Mouse (Mus musculus): Measurements from ENCODE around the gene Naa80. TPM values are rescaled to one million over a fixed set of nuclear protein-coding genes. Genes with fewer than 3 reads are reported as not detected.
A peak's percentile ranks its signal among the peaks of the same experiment; 100 is the strongest.
"Not testable (repeated sequence)": the region's sequence is repeated elsewhere in the genome, so short reads cannot be mapped to it uniquely, and the experiment has no call there.

The Naa80 gene
- total and polyA plus RNA-seq, 3 experiments = 15.9 to 111 (median 19.2) TPM

DNA sequence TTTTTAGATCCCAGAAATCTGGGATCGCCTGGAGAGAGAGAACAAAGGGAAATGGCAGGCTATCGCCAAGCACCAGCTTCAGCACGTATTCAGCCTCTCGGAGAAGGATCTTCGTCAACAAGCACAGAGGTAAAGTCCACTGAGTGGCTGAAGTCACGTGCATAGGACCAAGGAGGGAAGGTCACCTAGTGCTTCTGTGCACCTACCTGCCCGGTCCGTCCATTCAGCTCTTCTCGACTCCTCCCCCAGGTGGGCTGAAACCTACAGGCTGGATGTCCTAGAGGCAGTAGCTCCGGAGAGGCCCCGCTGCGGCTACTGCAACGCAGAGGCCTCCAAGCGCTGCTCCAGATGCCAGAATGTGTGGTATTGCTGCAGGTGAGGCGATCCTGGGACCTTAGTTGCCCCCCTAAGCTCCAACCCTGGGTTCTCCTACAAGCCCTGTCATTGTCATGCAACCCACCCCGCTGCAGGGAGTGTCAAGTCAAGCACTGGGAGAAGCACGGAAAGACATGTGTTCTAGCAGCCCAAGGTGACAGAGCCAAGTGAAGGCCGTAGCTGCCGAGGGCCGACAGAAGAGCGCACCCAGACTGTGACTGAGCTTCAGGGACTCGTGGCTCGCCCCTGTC lies 28.1 kb upstream of the Naa80 start:
- DNase-seq = no peak

DNA sequence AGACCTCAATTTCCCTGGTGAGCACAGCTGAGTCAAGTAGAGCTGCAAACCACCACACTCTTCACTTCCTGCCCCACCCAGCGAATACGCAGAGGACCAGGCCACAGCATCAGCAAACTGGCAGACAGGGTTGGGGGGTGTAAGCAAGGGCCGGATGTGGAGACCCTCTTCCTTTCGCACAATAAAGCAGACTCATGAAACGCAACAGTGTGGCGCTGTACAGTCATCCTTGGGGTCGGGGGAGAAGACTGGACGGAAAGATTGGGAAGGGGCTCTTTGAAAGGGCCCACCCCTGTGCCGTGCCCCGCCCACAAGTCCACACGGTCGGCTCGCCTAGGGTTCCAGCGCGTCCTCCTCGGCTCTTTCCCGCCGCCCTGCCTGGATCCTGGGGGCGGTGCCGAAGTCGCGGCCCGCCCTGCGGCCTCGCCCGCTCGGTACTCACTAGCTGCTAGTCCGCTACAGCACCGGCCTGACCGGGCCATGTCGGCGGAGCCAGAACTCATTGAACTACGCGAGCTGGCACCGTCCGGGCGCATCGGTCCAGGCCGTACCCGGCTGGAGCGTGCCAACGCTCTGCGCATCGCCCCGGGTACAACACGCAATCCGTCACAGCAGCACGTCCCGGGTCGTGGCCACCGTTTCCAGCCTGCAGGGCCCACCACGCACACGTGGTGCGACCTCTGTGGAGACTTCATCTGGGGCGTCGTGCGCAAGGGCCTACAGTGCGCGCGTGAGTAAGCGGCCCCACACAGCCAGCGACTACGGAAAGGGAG lies 27.4 kb upstream of the Naa80 start, which contains the start of gene Rassf1:
Gene Rassf1, plus strand, starts transcription at position 439 of the 773 bp plus-strand sequence.
- DNase-seq = peak; percentile 85

DNA sequence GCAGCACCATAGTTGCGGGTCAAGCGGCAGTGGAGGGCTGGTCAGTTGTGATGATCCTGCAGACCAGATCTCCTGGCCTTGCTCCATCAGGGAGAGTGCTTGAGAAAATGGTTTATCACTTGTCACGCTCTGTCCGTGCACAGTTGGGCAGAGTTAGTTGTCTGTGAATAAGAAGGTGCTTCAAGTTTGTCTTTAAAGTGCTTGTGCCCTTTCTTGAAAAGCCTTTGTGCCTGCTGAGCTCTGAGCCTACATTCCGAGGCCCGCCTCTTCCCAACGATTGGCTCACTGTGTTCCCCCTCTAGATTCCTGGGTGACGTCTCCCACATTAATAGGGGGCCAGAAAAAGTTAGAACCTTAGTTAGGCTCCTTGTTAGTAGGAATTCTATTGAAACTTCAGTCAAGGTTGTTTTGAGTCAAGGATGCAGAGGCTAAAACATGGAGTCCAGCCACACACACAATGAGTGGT lies 26.8 kb upstream of the Naa80 start:
- DNase-seq = no peak

DNA sequence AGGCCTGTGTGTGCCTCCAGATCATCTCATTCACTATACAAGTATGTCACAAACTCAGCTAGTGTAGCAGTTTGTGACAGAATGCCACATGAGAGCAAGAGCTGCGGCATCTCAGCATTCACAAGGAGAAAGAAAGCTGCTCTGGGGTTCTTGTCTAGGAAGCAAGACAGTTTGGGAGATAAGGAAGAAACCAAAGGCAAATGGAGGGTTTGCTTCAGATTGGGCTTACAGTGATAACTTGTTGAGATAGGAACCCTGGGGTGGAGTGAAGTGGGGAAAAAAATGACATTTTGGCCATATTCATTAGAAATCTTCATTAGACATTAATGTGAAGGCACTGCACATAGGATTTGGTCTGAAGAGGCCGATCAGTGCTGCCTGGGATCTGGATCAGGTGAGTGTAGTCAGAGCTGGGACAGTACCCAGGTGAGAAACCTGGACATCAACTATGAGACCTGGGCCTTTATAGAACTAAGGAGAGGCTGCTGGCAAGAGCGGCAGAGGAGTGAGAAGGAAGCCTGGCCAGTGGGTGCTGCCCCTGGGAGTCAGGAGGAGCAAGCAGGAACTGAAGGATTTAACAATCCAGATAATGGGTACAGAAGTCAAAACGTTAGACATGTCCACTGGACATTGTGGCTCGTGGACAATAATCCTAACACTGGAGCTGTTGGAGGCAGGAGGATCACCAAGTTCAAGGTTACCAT lies 25.8 kb upstream of the Naa80 start:
- no peak for DNase-seq

DNA sequence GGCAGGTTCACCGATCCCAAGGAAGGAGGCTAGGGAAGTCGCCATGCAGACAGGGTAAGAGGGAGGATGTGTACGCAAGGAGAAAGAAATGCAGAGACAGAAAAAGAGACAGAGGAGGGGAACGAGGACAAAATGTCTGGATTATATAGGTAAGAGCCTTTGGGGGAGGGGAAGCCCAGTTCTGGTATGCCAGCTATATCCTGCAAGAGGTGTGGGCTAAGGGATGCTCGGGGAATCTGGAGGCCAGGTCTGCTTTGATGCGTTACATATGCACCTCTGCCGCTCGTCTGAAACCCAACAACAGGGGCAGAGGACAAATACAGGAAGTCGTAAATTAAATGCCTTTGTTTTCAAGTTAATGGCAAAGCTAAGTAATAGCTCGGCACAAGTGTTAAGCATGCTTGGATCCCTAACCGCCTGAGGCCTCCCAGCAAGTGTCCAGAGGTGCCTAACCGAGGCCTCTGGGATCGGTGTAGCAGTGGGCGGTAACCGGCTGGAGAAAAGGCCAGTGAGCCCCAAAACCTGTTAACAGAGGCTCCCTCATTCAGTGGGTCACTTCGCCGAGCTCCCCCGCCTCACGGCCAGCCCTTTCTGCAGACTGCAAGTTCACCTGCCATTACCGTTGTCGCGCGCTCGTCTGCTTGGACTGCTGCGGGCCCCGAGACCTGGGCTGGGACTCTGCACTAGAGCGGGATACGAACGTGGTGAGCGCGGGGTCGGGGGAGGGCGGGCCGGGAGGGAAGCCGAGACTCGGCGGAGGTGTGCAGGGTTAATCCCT lies 25.0 kb upstream of the Naa80 start:
- DNase-seq = peak; percentile 64

DNA sequence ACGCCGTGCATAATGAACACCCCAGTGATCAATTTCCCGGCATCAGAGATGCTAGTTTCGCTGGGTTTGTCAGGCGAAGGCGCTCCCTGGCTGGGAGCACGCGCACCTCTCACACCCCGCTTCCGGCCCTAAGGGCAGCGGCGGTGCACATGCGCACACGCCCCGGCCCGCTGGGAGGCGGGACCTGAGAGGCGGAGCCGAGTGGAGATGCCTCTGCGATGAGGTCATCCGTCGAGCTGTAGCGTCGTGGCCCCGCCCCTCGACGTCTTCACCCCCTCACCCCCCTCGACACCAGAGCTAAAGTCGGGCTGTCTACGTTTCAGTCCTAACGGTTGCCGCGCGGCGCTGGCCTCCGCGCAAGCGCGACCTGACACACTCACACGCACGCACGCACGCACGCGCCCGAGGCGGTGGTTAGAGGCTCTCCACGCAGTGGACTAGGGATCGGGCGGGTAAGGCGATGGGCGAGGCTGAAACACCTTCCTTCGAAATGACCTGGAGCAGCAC lies 24.3 kb upstream of the Naa80 start:
- peak; percentile 97 for DNase-seq

DNA sequence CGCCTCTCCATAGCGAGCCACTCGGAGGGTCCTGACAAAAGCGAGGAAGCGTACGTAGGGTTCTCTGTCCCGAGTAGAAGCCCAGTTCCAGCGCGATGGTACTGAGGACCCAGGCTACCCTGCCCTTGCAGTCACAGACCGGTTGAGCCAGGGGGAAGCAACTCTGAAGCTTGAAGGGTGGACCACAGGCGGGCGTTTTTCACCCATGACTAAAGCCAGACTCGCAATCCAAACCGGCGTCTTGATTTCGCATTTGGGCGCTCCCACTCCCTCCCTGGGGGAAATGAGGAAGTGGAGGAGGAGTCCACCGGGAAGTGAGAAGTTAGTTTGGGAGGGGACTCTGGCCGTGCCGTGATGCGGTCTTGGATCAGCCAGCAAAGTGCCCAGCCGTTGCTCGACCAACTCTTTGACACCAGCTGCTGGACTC lies 23.6 kb upstream of the Naa80 start:
- peak; percentile 77 for DNase-seq

DNA sequence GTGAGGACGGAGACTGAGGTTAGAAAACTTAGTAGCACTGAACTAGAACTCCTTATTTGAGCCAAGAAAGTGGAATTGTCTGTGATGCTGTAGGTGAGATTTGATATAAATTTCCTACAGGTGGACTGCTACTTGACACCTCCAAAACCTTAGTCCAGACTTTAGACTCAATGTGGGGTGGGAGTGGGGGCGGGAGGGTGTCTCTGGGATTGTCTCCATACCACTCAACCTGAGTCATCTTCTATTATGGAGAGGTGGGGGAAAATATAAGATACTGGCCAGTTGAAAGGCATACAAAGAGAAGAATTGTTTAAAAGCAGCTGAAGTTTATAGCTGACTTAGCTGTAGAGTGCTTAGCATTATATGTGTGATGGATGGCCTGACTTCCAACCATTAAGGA lies 23.0 kb upstream of the Naa80 start:
- no peak for DNase-seq

DNA sequence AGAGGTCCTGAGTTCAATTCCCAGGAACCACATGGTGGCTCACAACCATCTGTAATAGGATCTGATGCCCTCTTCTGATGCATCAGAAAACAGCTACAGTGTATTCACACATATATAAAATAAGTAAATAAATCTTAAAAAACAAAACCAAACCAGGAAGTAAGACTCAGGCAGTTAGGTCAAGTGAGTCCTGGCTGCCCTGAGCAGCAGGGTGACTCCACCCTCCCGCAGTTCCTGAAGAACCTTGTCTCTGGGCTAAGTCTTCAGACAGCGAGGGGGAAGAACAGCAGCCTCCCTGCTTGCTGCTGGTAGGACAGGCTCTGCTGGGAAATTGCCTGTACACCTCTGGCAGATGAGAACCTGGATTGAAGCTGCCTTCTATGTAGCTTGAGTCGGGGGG lies 22.3 kb upstream of the Naa80 start:
- DNase-seq = no peak

DNA sequence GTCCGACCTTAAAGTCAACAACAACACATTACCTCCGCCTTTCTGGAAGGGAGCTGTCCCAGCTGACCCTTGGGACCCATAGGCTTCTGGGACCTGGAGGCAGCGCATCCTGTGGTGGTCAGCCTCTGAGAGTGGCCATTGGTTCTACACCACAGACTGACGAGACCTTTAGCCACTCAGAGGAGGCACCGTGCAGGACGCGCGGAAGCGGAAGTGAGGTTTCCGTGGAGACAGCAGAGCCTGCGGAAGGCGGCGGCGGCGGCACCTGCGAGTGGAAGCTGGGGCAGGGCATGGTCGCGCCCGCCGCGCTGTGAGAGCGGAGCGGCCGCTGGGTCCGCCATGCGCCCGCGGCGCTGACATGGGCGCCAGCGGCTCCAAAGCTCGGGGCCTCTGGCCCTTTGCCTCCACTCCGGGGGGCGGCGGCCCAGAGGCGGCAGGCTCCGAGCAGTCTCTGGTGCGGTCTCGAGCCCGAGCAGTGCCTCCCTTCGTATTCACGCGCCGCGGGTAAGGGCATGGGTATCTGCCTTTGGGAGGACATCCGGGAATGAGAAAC lies 15.6 kb upstream of the Naa80 start, which contains the start of gene Tusc2:
Gene Tusc2, plus strand, starts transcription at position 227 of the 553 bp plus-strand sequence.
- DNase-seq = peak; percentile 97

DNA sequence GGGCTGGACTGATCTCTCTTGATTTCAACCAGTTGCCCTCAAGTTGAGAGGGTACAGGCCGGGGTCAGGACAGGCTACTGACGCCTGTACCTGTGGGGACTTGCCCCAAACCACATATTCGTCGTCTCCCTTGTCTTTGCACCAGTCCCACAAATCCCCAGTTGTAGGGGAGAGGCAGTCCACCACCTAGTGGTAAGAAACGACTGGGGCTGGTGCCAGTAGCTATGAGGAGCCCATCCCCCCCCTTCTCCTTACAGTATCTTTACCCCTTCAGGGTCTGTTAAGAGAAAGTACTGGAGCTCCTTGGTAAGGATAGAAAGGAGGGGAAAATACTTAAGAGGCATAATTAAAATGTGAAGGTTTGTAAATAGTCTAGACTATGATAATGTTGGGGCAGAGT lies 13.1 kb upstream of the Naa80 start:
- not testable (repeated sequence) for DNase-seq

DNA sequence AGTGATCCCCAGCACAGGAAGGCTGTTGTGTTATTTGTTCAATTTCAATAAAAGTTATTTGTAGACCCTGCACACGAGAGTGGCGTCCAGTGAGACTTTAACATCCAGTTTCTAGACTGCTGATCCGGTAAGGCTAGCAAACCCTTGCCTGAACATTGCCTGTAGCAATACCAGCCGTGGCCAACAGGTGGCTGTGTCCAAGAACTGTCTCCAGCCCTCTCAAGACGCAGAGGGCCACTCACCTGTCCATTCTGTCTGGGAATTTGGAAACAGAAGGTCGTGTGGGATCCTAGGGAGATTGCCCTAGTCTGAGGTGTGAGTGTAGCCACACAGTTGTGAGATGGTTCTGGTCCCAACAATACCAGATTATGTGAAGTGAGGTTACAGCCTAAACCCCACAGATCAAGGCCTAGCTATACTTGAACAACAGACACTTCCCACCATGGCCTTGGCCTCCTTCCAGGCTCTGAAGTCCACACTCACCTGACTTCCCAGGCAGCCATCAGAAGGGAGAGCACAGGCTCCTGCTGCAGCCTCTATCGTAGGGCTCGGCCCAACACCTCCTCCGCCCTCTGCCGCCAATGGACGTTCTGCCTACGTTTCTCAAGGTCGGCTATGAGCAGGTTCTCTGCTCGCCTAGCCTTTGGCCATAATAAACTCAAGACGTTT lies 12.5 kb upstream of the Naa80 start:
- DNase-seq = peak; percentile 88

DNA sequence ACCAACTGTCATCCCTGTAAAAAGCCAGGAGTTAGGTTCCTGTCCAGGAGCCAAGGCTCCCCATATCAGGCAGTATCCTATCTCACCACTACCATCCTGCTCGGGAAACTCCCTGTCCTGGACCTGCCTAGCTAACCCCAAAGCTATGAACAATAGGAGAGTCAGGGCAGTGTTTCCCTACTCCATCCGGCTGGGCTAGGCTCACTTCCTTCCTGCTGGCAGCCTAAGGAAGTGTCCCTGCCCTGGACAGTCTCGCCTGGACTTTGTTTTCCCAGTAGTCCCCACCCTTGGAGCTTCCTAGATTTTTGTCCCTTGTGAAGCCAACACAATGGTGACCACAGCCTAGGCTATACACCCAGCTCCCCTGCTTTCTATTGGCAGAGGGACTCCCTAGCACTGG lies 11.8 kb upstream of the Naa80 start:
- DNase-seq = peak; percentile 61

DNA sequence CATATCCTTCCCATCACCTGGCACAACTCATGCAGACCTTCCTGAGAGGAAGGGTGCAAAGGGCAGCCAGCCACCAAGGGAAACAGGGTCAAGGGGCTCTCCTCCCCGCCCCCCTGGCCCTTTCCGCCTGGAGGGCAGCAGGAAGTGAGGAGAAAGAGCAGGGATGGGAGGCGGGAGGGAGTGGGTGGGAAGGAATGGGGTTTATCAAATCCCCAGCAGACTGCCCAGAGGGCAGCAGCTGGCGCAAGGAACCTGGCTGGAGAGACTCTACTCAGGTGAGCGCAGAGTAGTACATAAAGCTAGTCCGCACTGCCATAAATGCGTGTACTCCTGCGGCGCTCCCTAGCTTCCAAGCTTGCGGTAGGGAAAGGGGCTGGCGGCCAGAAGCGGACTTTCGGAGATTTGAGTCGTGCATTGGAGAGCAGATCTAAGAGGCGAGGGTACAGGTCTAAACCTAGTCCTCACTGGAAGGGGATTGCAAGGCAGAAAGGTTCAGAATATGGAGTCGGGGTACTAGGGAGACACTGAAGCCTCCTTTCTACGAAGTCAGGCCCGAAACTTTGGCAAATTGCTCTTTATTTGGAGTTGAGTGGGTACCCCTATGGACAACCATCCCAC lies 10.9 kb upstream of the Naa80 start, which contains the start of gene Hyal2:
Gene Hyal2, plus strand, starts transcription at position 244 of the 618 bp plus-strand sequence.
- DNase-seq = peak; percentile 76

DNA sequence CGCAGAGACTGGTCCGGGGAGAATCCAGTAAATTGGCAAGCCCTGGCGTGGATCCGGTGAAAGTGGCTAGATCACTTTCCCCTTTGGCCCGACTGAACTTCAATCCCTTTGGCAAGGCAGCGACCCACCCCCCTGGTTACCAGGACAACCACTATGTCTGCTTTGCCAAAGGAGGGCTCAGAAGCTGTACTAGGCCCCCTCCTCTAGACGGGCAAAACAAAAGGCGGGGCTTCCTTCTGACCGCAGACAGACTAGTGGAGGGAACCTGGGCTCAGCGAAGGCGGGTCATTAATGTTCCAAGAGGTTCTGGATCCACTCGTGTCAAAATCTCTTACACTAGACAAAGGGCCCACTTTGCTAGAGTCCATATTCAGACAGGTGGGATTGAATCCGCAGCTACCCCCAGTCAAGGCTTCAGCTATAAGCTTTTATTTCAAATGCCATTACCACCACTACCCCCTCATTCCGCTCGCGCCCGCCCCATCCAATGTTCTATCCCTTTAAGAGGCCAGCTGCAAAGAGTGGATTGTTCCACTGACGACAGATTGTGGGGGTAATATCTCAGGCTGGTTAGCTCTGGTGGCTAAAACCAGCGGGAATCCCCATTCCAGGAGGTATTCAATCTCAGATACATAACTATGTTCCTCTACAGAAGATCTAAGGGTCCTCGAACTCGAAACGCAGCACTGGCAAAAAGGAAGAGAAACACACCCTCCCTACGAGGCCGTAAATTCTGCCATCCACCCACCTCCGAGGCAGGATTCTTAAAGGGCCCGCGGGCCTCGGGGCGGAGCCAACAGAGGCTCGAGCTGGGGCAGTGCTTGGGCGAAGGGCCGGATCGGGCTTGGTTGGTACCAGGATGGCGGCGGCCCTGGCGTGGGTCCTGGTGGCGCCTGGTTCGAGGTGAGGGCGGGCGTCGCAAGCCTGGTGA lies 10.1 kb upstream of the Naa80 start:
- DNase-seq = peak; percentile 91

DNA sequence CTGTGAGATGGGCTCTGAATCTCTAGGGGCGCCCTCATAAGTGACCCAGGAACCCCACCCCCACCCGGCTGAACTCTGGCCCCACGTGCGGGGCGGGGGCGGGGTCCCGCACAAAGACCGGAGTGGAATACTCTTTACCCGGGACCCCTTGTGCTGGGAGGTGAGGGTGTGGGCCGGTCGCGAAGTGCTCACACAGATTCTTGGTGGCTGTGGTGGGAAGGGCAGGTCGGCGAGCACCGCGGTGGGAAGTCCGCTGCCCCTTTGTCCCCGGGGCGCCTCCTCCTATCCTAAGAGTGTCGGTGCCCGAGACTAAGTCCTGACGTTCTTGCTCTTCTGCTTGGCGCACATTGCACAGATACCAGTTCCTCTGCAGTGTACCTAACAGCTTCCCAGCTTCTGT lies 9.4 kb upstream of the Naa80 start:
- DNase-seq = no peak

DNA sequence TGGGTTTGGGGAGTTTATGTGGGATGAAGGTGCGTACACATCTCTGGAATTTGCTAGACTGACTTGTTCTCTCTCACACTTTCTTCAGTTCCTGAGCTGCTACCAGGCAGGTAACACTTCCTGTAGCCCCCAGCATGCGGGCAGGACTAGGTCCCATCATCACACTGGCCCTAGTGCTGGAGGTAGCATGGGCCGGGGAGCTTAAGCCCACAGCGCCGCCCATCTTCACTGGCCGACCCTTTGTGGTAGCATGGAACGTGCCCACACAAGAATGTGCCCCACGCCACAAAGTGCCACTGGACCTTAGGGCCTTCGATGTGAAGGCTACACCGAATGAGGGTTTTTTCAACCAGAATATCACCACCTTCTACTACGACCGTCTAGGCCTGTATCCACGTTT lies 8.7 kb upstream of the Naa80 start:
- no peak for DNase-seq

DNA sequence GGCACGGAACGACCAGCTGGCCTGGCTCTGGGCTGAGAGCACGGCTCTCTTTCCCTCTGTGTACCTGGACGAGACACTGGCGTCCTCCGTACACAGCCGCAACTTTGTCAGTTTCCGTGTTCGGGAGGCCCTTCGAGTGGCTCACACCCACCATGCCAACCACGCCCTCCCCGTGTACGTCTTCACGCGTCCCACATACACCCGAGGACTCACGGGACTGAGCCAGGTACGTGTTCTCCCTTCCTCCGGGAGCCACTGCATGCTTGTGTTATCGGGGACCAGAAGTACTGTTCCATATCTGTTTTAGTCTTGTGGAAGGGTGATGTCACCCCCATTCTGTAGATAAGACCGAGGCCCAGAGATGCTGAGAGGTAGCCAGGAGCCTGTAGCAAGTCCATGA lies 7.8 kb upstream of the Naa80 start:
- DNase-seq = no peak
